Mouse (Mus musculus): ENCODE data around the gene Stard7. TPM values are rescaled to one million over a fixed set of nuclear protein-coding genes. Genes with fewer than 3 reads are reported as not detected.

Stard7 gene
- total RNA-seq, 2 experiments from 2014 or later = 89.2 to 110 TPM

DNA sequence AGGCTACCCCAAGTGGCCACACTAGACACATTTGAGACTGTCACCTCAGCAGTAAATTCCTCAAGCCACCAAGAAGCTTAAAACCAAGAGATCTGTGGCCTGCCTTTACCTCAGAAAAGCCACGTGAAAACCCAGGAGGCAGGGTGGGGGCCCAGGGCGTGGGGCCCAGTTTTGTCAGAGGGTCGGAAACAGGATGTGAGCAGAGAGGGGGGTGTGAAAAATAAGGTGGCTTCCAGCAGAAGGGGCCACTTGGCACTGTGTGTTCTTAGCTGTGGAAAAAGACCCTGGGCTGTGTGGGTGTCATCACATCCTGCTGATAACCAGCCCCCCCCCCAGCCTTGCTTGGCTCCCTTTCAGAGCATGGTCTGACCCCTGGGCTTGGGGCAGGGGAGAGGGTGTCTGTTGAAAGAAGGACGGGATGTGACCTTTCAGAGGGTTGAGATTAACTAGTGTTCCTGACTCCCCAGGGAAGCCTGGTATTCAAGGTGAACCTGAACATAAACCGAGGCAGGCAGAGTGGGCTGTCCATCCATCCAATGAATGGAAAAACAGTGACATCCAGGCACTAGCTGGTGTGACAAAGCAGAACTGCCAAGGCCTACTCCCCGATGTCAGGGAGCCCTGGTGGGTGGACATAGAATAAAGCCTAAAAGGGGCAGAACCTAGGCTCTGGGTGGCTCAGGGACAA lies 44.6 kb downstream of the Stard7 start:
- no peak for DNase-seq
- intact Hi-C loops (cut with DNase I) = no loop called here

DNA sequence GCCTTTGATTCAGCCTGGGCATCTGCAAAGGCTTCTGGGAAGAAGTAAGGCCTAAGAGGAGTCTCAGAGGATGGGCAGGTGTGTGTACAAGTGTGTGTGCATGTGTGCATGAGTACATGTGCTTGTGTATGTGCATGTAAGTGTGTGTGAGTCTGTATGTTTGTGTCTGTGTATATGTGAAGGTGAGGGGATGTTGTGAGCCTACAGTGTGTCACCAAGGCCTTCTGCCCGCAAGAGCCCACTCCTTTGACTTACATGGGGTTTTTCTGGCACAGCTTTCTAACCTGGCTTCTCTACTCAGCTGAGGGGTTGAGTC lies 45.1 kb downstream of the Stard7 start:
- DNase-seq = no peak
- intact Hi-C loops (cut with DNase I) = no loop called here

DNA sequence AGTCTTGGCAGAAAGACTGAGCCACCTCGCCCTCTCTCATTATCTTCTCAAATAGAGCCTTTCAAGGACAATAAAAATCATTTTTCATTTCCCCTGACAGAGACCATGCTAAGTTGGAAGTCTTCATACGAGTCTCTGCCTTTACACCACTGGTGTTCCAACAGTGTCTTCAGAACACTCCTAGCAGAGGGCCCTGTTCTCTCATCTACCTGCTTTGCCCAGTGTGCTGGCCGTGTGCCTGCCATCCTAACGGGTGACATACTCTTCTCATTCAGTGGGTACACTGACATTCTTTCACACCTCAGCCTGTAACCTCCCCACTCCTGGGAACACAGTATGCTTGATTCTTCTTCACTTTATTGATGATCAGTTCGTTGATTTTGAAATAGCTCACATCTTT lies 46.4 kb downstream of the Stard7 start:
- intact Hi-C loops (cut with DNase I) = no loop called here
- no peak for DNase-seq

DNA sequence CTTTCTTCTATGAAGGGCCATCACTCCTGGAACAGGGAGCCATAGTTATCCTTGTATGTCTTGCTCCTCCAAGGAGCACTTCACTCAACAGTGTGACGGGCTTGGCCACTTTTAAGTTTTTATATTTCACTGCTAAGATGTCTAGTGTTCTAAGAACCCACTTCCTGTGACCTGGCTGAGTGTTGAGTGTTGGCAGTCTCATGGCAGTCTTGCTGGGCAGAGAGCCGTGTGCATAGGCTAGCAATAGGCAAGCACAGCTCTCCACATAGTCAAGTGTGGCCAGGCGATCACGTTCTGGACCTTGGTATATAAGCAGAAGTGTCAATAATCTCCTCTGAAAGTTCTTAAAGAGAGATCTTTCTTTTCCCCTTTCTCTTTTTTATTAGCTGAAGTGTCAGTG lies 48.1 kb downstream of the Stard7 start:
- no peak for DNase-seq
- intact Hi-C loops (cut with DNase I) = no loop called here

DNA sequence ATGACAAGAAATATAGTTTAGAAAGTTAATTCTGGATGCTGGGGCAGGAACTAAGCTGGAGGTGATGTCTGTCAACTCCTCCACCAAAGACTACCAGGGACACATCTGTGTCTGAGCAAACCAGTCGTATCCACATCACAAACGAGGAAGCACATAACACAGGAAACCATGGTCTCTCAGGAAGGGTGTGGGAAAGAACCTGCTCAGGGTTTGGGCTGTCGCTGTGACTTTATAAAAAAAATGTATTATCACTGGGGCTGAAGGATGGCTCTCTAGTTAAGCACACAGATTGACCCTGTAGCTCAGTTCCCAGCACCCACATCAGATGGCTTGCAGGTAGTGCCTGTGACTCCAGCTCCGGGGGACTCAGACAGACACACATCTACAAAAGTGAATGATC lies 49.1 kb downstream of the Stard7 start:
- intact Hi-C loops (cut with DNase I) = no loop called here
- DNase-seq = no peak

DNA sequence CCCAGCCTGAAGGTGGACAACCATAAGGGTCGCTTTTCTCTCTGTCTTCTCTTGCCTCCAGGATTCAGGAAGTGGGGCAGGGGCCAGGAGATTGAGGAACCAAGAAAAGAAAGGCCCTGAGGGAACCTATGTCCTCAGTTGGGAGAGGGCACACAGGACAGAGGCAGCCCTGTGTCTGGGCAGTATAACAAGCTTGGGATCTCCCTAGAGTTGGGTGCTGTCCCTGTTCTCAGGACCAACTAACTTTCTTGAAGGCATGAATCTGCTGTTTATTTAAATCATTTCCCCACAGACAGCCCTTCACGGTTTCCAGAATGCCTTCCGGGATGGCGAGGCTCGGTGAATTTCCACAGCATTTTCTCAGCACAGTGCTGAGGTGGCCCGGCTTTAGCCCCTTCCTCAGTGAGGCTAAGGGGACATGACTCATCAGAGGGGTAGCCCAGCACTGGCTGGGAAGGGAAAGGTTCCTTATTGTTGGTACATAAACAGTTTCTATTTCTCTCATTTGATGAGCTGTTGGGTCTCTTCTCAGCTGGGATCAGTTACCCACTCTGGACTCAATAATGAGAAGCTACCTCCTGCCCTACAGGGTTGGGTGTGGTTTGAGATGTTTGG lies 52.8 kb downstream of the Stard7 start:
- intact Hi-C loops (cut with DNase I) = no loop called here
- no peak for DNase-seq

DNA sequence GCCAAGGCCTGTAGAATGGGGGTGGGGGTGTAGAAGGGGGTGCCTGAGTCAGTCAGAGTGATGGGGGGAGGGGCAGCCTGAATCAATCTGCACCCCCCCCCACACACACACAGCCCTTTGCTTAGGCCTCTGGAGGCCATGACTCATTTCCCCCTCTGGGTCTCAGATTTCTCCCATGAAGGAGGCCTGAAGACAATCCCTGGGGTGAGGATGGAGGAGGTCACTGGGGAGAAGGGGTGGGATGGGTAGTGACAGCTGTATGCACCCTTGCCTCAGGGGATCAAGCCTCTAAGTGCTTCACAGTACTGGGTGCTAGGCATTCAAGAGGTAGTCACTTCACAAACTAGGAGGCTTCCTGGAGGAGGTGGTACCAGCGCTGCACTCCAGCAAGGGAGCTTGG lies 53.6 kb downstream of the Stard7 start:
- intact Hi-C loops (cut with DNase I) = no loop called here
- DNase-seq = no peak

DNA sequence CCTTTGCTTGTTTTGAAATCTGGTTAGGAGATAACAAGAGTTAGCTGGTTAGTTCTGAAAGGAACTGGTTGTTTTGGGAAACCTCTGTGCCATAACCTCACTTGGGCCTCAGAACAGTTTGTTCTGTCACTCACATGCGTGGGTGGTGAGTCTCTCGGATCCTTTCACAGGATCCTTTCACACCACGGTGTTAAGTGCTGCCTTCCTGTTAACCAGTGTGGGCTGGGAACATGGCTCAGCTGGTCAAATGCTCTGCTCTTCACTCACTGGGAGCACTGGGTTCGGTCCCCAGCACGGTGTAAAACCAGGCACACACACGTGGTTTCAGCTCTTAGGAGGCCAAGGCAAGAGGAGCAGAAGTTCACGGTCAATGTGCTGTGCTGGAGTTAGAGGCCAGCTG lies 54.4 kb downstream of the Stard7 start:
- intact Hi-C loops (cut with DNase I) = no loop called here
- DNase-seq = no peak

DNA sequence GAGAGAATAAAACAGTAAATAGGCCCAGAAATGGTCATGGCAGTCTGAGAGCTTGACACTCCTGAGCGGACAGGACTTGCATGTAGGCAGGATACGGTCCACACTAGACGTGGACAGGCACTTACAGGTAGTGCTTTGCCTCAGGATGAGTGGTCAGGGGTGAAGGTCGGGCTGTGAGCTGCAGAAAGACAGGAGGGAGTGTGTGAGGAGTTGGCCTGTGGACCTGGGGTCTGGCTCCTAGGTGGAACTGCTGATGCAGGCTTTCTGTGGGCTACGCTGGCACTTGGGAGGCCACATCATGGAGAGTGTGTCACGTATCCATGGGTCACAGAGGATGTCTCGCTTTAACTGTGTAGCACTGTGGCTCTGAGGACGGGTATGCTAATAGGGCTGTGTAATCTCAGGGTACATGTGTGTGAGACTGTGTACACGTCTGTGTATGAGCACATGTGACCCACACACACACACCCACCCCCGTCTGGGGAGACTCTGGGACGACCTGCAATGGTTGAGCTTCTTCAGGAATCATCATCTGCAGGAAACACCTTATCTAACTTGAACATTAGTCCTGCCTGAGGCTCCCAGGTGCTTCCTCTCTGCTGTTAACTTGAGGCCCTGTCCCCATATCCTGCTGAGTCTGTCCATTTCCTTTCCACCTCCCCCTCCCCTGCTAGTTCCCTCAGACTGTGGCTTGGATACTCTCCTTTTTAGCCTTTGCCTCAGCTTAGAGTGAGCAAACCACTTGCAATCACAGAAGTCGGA lies 58.3 kb downstream of the Stard7 start:
- intact Hi-C loops (cut with DNase I) = no loop called here

DNA sequence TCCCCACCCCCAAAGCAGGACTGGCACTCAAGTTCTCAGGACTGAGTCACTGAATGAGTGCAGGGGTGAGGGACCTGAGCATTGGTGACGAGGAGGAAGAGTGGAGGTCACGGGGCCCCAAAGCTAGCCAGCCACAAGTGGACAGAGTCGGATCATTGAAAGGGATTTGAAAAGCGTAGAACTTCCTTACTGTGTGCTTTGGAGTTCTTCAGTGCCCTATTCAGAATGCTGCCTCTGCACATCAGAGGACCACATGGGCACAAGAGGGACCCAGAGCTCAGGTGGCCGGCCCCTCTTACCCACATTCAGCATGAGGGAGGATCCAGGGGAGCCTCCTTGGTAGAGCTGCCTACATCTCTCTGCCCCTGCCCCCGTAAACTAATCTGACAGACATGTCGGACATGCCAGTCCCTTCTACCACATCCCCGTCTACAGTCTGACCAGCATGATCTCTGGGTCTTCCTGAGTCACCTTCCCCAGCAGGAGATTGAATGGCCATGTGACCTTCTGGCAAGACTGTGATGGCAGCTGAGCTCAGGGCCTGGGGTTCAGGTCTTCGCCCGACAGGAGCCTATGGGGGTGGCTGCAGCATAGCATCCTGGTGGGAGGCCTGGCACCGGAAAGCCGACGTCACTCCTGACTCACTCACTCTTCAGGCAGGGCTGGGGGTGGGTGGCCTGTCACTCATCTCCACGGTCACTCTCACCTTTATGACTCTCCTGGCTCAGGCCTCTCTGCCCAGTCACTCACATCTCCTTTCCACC lies 63.0 kb downstream of the Stard7 start:
- intact Hi-C loops (cut with DNase I) = no loop called here

More for the DNA sequence above, 58.3 kb downstream of the Stard7 start:
- no peak for DNase-seq

DNA sequence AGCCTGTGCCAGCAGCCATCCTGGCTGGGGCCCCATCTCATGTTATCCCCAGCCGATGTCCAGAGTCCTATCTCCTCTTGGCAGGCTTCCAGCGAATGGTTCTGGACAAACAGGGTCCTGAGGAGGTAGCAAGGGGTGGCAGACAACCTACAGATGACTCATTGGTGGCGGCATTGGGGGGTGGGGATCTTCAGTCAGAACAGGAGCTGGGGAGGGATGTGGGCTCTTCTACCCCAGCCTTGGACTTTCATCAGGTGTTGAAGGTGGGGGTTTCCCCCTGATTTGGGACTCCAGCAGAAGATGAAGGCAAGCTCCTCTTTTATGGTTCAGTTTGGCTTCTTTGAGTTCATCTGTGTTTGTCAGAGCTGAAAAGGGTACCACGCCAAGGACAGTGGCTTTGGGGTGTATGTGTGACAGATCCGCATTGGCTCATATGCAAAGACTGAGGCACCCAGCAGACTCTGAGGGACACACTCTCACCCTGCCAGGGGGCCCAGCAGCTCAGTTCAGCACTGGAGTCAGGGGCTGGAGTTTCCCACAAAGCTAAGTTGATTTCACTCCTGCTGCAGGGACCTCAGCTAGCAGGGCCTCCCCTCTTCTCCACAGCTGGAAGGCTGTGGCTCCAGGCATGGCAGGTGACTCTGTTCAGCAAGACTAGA lies 64.1 kb downstream of the Stard7 start:
- intact Hi-C loops (cut with DNase I) = no loop called here
- no peak for DNase-seq

More for the DNA sequence above, 63.0 kb downstream of the Stard7 start:
- no peak for DNase-seq

DNA sequence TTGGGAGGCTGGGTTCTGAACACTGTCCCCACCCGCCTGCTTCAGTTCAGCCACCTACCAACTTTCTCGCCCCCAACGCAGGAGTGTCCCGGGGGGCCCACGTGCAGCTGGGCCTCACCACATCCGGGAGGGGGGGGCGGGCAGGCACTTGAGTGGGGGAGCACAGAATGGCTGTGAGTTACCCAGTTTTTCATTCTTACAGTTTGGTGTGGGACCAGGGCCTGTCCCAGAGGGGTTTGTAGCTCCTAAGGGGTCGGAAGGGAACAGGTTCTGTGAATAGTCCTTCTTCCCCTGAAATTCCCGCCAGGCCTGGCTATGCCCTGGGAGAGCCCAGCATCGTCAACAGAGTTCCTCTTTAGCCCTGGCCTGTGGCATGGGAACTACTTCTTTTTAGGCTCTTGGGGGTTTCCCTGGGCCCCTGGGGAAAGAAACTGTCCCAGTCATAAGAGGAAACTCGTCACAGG lies 65.1 kb downstream of the Stard7 start:
- no peak for DNase-seq
- intact Hi-C loops (cut with DNase I) = no loop called here

DNA sequence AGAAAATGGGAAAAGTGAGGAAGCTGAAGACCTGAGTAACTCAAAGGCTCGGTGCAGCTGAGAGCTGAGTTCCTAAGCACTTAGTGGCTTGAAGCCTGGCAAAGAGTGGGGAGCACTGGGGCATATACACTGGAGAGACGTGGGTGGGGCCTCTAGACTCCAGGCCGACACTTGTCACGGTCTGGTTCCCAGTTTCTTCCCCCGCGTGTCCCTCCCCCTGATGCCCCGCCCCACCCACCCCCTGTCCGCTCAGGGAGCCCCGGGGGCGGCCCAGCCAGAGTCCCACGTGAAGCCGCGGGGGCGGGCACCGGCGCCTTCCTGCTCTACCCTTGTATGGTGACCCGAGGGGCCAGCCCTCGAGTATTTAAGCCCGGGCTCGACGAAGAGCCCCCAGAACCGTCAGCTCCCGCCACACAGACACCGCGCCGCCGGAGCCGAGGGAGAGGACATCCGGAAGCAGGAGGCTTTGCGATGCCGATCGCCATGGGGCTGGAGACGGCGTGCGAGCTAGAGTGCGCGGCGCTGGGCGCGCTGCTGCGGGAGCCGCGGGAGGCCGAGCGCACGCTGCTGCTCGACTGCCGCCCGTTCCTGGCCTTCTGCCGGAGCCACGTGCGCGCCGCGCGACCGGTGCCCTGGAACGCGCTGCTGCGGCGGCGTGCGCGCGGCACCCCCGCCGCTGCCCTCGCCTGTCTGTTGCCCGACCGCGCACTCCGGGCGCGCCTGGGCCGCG lies 65.9 kb downstream of the Stard7 start, which contains the start of gene Dusp2:
Gene Dusp2 (plus strand): TSS at position 393 of the 730 bp plus-strand sequence.
- DNase-seq = peak; percentile 55 to 57
- intact Hi-C loops (cut with DNase I) = no loop called here

DNA sequence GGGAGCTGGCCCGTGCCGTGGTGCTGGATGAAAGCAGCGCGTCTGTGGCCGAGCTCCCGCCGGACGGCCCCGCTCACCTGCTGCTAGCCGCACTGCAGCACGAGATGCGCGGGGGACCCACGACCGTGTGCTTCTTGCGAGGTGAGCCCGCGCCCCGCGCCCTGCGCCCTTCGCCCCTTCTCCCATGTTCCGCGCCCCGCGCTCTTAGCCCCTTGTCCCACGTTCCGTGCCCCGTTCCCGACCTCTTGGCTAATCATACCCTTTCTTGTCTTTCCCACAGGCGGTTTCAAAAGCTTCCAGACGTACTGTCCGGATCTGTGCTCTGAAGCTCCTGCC lies 66.4 kb downstream of the Stard7 start:
- intact Hi-C loops (cut with DNase I) = no loop called here
- no peak for DNase-seq

DNA sequence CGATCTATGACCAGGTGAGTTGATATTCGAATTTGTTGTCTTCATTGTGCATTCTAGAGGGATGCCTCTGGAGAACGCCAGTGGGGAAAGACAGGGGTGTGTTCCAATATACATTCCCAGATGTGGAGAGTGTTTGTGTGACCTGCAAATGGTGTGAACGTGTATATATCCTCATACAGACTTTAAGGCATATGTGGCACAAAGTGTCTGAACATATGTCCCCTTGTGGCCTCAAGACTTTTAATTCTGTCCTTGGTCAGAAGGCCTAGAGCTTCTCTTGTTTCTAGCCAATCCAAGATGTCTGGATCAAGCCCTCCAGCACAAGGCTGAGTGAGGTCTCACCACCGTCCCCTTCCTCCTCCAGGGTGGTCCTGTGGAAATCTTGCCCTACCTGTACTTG lies 66.9 kb downstream of the Stard7 start:
- no peak for DNase-seq
- intact Hi-C loops (cut with DNase I) = no loop called here

DNA sequence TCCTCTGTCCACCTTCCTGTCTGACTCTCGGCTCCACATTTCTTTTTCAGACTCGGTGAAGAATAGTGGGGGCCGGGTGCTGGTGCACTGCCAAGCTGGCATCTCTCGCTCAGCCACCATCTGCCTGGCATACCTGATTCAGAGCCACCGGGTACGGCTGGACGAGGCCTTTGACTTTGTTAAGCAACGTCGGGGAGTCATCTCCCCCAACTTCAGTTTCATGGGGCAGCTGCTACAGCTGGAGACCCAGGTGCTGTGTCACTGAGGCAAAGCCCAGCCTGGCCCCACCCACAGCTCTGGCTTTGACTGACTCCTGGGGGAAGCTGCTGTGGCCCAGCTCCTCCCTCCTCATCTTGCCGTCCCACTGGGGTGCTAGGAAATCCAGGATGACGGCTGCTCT lies 67.5 kb downstream of the Stard7 start:
- no peak for DNase-seq
- intact Hi-C loops (cut with DNase I) = no loop called here

DNA sequence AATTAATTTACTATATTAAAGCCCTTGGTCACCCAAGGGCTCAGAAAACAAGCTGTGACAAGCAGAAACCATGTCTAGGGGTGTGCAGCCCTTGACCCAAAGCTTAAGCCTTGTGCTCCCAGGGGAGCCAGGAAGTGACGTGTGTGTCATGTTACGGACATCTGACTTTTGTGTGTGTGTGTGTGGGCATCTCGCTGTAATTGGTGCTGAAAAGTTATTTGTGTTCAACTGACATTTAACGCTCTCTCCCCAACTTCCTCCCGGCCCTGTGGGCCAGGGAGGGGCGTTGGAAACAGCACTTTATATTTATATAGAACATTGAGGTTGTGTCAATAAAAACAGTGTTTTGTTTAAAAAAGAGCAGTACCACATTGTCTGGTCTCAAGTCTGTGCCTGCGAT lies 68.0 kb downstream of the Stard7 start:
- intact Hi-C loops (cut with DNase I) = no loop called here
- no peak for DNase-seq

DNA sequence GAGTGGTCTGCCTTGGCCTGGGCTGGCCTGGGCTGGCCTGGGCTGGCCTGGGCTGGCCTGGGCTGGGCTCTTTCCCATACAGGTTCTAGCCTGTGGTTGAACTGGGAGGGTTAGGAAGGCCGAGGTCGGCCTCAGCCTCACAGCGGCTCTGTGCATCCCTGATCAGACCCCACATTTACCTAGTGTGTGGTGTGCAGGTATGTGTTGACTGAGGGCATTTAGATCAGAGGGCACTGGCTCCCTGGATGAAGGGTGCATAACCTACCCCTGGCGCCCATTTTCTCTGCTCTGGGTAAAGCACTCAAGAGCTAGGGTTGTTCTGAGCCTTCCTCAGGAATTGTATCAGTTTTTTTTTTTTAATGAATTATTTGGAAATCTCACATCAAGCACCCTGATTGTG lies 68.4 kb downstream of the Stard7 start, which contains the start of gene Astl:
Gene Astl (plus strand): TSS at position 224 of the 400 bp plus-strand sequence.
- DNase-seq = no peak
- intact Hi-C loops (cut with DNase I) = no loop called here

DNA sequence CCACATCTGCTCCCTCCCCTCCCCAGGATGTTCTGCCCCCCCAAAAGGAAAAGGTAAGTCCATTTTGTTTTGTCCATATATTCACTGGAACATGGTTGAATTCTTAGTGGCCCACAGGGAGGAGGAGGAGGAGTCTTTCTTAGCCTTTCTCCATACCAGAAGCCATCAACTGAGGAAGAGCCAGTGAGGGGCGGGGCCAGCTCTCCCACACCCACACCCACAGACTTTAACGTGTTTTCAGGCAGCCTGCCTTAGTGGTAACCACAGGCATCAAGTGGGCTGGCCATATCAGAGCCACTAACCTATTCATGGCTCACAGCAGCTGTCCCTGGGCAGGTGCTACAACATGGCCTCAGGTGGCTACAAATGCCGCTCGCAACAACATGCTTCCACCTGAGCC lies 68.8 kb downstream of the Stard7 start:
- intact Hi-C loops (cut with DNase I) = no loop called here
- DNase-seq = no peak

DNA sequence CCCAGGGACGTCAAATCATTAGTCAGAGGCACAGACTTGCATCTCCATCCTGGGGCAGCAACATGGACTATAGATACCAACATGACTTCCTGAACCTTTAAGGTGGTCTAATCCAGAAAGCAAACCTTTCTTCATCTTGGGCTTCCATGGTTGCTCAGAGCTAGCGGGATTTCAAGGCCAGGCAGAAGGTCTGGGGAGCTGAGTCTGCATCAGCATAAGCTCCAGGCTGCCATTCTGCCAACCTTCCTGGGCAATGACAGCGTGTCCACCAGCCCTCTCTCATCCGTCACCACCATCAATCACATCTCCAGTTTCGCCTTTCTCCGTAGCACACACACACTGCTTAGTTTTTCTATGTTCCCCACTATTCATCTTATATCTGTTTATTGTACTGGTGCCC lies 69.2 kb downstream of the Stard7 start:
- DNase-seq = no peak
- intact Hi-C loops (cut with DNase I) = no loop called here
